Mouse (Mus musculus): Measurements from ENCODE around the gene 4930438A08Rik.
"Not testable (repeated sequence)": the region's sequence is repeated elsewhere in the genome, so short reads cannot be mapped to it uniquely, and the experiment has no call there.

4930438A08Rik gene

DNA sequence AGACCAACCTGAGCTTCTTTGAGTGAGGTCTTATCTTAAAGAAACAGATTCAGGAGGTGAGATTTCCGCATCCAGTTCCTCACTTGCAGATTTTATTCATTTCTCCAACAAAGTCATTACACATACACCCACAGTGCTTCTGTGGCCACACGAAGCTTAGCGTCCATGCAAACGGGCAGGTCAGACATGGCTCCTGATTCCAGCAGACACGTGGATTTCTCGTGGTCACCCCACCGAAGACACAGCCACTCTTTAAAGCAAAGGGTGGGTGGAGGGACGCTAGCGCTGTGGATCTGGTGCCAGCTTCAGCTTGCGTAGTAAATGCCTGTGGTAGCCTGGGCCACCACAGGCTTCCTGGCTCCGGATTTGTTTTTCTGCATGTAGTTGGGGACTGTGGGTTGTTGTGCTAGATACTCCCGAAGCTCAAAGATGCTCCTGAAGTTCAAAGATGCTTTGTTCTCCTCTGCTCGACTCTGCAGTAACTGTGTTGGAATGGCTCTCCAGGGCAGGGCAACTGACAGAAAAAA, 7.4 kb downstream of the 4930438A08Rik start:
- DNase-seq (ENCODE audit: low spot score in 2 of 2), result no peak

DNA sequence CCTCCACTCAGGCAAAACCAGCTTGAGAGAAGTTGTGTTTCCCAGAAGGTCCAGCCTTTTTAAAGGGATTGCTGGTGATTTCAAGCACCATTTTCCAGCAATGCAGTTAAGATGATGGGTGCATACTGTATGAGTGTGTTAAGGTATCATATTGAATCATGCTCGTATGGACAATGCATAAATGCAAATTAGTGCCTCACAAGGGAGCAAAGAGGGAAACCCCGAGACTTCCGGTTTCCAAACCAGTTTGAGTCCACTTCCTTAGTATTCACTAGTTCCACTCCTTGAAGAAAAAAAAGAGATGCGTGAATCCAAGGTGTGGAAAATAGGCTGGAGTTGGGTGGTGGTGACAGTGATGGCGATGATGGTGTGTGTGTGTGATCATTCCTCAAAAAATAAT, 7.9 kb downstream of the 4930438A08Rik start:
- no peak for DNase-seq (ENCODE audit: low spot score in 2 of 2)

DNA sequence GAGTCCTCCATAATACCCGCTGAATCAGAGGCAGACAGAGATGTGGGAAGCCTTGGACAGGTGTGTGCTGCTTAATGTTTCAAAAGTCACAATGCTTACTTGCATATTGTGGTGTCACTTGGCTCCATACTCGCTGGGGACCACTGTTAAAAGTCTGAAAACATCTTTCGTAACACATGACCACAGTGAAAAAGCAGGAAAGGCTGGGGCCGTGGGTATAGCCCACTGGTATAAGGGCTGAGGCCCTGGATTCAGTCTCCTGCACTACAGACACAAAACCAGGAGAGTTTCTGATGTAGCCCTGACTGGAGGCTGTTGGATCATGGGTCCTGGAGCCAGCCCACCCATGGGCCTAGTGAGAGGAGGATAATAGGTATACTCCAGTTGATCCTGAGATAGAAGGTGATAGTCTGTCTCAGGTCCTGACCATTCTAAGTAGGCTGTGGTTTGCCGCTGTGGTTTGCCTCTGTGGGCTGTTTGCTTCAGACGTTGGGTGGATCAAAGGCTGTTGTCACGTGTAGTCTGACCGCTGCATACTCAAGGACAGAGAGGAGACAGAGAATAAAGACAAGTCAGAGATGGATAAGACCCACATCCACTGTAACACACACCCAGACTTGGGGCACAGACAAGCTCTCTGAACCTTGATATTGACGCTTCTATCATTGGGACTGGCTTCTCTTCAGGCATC, 15.5 kb downstream of the 4930438A08Rik start:
- no peak for DNase-seq (ENCODE audit: low spot score in 2 of 2)

DNA sequence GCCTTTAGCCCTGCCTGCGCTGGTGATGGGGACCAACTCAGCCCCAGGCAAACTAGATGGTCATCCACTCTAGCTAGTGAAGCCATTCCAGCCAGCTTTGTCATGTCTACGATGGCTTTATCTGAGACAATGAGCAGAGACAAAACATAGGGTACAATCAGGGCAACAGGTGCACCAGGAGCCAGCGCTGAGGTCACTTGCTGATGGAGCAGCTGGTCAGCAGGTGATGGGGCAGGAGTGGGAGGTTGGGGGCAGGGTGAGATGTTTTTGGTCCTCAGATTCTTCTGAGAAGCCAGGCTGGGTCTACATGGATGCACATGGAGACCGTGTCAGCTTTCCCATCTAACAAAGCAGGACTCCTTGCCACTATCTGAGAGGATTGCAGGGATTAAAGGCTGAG, 16.2 kb downstream of the 4930438A08Rik start:
- DNase-seq (ENCODE audit: low spot score in 2 of 2), result no peak

DNA sequence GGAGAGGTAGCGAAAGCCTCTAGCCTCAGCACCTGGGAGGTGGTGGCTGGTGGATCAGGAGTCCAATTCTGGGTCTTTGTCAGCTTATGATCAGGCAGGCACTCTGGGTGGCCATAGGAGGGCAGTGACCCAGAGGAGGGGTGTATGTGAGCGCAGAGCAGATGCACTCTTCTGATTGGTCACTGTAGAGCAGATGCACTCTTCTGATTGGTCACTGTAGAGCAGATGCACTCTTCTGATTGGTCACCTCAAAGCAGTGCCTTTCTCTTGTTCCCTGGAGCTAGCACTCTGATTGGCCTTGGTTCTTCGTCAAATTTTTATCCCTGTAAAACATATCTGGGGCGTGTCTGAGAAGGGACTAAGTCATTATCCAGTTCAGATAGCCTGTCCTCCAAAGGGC, 18.2 kb downstream of the 4930438A08Rik start:
- no peak for DNase-seq (ENCODE audit: low spot score in 2 of 2)

DNA sequence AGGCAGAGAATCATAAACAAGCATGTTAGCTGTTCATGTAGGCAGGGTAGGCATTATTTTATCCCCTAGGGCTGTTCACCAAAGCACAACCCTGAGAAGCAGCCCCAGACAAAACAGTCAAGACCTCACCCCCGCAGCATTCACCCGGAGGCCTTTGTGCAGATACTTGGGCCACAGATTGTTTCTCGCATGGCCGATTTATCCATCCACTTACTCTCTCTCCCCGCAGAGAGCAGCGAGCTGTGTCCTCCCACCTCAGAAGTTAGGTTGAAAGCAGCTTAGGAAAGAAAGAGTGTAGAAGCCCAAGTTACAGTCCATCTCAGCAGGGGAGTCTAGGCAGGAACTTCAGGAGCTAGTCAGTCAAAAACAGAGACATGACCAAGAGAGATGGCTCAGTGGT, 22.8 kb downstream of the 4930438A08Rik start:
- no peak for DNase-seq (ENCODE audit: low spot score in 2 of 2)

DNA sequence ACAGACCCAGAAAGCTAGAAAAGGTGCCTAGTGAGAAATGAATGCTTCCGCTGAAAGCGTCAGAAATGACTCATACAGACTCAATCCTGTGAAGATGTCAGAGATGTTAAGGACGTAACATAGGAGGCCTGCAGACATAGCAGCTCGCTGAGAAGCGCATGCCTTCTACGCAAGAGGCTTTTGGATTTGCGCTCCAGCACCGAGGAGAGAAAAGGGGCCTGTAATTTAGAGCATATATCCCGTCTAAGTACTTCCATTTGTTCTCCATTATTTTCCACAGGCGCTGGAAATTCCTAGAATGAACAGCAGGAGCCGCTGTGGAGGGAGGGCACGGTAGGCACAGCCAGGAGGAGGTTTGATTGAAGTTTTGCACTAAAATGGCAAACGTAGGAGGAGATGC, 26.5 kb downstream of the 4930438A08Rik start:
- peak; percentile 68 to 69 for DNase-seq (ENCODE audit: low spot score in 2 of 2)

DNA sequence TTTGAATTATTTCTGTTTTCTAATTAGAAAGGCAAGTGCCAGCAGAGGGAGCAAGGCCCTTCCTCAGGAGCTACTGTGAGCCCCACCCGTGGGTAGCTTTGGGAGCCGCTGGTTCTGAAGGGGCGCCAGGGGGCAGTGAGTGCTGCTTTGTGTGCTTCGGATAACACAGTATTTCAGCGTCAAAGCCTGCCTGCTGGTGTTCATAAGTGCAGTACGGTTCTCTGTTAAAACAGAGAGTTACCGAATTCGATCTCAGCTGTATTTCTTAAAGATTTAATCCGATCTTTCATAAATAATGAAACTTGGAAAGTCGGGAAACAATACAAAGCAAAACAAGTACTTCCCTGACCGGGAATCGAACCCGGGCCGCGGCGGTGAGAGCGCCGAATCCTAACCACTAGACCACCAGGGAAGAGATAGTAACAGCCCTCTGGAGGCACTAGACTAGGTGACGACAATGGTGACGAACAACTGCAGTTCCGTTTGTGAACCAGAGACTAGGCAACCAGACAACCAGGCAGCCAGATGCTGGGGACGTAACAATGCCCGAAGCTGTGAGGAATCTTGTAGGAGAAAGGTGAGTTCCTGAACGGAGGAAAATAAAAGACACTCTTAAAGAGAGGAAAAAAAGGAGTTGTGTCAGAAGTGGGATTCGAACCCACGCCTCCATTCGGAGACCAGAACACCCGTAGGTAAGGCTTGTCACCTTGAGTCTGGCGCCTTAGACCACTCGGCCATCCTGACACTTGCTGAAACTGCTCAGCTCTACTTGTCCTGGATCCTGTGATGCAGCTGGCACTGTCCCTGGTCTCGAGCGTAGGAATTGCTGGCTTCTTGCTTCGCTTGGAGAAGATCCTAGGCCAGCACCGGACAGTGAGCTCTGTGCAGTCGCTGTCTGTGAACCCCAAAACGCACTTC, 27.5 kb downstream of the 4930438A08Rik start:
- DNase-seq (ENCODE audit: low spot score in 2 of 2), result peak; percentile 100

DNA sequence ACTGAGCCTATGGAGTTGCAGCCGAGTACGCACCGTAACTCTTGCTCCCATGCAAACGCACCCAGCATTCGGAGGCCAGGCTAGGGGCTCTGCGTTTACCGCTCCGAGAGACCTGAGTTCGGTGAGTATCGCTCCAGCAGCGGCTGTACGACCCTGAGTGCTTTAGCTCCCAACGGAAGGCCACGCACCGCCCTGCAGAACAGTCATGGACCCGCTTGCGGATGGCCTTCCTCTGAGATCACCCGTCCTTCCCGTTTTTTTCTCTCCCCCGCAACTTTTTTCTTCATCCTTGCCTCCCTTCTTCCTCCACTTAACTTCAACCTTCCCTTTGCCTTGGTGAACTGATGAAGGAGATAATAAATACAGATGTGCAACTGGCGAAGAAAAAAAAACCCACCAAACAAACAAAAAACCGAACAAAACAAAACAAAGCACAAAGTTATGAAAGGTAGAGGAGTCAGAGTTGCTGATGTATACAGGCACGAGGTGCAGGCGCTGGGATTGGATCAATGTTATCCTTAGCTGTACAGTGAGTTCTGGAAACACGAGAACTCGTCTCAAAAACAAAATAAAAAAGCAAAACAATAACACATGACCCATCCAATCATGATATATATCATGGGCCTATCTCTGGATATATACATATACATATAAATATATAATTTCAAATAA, 28.3 kb downstream of the 4930438A08Rik start:
- DNase-seq (ENCODE audit: low spot score in 2 of 2), result no peak

DNA sequence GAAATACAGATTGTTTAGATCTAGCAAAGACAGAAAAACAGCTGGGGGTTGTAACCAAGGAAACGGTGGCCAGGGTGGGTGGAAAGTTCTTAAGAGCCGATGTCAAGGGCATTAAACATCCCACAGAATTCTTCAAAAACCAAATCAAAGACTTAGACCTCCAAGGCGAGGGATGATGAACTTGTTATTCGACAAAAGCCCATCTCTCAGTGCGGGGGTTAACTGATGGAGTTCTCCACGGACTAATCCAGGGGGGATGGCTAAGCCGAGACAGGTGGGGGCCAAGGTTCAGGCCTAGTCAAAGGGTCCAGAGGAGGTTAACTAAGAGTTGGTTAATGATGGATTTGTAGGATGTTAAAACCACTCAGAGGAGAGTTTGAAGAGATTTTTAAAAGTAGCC, 29.0 kb downstream of the 4930438A08Rik start:
- DNase-seq (ENCODE audit: low spot score in 2 of 2), result no peak

DNA sequence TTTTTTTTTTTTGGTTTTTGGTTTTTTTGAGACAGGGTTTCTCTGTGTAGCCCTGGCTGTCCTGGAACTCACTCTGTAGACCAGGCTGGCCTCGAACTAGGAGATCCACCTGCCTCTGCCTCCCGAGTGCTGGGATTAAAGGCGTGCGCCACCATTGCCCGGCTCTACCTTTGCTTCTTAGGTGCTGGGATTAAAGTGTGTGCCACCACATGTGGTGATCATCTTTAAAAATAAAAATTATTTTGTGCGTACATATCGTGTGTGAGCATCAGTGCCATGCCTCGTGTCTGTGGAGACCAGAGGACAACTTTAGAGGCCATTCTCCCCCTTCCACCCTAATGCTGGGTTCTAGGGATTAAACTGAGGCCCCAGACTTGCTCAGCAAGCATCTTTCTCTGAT, 30.7 kb downstream of the 4930438A08Rik start:
- not testable (repeated sequence) for DNase-seq (ENCODE audit: low spot score in 2 of 2)

DNA sequence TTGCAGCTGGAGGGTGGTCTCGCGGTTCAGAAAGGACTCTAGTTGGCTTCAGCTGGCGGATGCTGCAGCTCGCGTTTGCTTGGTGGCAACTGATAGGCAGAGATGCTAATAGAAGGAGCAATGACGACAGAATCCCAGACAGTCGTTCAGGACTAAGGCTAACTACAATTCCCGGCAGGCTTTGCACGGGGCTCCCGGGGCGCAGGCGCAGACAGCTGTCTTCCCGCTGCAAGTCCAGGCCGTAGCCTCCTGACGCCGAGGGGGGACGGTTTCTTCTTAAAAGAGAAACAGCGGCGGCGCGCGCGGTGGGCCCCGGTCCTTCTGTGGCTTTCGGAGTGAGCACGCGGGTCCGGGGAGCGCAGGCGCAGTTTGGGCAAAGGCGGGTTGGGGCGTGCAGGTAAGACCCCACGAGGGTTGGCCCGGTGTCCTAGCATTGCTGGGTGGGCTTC, 32.3 kb downstream of the 4930438A08Rik start, which contains the start of gene Zfp692:
Gene Zfp692, plus strand, starts transcription at position 210 of the 449 bp plus-strand sequence.
- peak; percentile 87 to 92 for DNase-seq (ENCODE audit: low spot score in 2 of 2)

DNA sequence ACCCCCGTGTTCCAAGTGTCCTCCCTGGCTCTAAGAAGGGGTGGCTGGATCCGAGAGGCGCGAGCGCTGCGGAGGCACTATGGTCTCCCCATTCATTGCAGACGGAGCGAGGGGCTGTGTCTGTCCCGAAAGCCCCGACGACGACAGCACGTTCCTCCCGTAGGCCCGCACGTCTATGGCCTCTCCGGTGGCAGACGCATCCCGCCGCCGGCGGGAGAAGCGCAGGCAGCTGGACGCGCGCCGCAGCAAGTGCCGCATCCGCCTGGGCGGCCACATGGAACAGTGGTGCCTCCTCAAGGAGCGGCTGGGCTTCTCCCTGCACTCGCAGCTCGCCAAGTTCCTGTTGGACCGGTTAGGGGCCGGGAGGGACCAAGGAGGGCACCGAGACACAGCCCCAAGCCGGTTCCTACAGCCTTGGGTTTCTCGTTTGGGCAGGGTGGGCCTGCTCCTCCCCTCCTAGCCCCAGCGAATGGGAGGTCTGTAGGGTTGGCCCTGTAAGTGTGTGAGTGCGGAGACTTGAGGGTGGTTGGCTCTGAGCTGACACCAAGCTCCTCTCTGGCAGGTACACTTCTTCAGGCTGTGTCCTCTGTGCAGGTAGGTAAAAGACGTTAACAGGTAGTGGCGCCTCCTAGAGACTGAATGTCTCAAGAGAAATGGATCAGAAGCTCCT, 32.9 kb downstream of the 4930438A08Rik start:
- peak; percentile 34 to 36 for DNase-seq (ENCODE audit: low spot score in 2 of 2)

DNA sequence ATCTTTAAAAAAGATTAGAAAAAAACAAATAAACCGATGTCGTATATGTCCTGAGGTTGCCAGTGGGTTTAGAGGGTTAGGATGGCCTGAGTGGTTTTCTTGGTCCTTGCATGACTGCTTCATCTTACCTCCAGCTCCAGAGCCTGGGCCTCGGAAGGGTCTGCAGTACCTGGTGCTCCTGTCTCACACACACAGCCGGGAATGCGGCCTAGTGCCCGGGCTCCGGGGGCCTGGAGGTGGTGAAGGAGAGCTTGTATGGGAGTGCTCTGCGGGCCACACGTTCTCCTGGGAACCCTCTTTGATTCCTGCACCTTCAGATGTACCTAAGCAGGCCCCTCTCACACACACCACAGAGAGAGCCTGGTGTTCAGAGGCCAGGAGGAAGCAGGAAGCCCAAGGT, 34.1 kb downstream of the 4930438A08Rik start:
- DNase-seq (ENCODE audit: low spot score in 2 of 2), result no peak

DNA sequence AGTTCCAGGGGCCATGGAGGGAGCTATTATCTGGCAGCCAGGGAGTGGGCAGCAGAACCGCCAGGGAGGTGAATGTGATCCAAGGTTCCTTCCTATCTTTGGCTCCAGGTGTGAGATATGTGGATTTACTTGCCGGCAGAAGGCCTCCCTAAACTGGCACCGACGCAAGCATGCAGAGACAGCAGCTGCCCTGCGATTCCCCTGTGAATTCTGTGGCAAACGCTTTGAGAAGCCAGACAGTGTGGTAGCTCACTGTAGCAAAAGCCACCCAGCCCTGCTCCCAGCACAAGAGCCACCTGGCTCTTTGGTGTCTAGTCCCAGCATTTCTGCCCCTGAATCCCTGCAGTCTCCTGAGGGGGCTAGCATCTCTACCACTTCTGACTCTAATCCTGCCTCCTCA, 39.5 kb downstream of the 4930438A08Rik start:
- DNase-seq (ENCODE audit: low spot score in 2 of 2), result no peak

DNA sequence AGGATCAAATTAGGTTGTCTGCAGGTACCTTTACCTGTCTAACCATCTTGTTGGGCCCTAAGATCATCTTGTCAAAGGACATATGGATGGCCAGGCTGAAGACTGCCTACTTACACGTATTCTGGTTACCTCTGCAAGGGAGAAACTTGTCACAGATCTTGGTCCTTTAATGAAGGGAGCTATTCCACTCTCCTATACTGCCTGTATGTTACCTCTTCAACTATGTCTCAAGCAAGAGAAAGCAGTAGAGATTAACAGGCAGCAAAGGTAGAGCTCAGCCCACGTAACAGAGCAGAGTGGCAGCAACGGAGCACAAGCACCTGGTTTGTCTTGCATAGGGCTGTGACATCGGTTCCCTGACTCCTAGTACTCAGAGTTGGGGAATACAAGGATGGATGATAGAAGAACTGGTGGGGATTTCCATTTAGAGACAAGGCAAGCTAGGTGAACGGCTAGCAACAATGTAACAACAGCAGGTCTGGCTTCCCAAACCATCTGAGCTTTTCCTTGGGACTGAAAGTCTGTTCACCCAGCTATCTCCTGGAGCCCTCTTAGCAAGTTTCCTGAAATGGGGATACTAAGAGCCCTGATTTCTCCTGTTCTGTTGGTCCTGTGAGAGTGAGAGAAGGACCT, 41.1 kb downstream of the 4930438A08Rik start:
- DNase-seq (ENCODE audit: low spot score in 2 of 2), result no peak

DNA sequence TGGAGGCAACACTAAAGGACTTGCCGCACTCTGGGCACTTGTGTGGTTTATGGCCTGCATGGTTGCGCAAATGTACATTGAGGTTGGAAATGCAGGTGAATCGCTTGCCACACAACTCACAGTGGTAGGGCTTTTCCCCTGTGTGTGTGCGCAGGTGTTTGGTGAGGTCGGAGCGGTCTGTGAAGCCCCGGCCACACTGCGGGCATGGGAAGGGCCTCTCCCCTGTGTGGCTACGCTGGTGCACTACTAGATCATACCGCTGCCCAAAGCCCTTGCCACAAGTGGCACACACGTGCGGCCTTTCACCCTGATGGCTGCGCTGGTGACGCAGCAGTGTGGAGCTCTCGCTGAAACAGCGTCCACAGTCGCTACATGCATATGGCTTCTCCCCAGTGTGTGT, 41.7 kb downstream of the 4930438A08Rik start:
- no peak for DNase-seq (ENCODE audit: low spot score in 2 of 2)

DNA sequence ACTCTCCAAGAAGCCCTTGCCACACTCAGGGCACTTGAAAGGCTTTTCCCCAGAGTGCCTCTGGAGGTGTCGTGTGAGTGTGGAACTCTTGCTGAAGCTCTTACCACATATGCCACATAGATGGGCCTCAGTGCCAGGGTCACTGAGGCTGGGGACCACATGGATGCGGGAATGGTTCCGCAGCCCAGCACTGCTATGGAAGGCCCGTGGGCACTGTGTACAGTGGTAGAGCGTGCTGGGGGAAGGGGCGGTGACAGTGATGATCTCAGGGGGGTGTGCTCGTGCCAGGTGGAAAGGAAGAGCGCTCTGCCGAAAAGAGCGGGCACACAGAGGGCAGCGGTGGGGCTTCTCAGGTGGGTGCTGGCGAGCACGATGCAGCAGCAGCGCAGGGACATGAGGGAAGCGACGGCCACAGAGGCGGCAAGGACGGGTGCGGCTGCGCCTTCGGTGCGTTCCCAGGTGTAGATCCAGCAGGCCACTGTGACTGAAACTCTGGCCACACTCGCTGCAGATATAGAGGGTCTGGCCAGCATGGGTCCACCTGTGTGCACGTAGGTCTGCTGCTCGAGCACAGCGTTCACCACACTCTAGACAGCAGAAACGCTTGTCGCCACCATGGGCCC, 42.3 kb downstream of the 4930438A08Rik start:
- DNase-seq (ENCODE audit: low spot score in 2 of 2), result no peak

DNA sequence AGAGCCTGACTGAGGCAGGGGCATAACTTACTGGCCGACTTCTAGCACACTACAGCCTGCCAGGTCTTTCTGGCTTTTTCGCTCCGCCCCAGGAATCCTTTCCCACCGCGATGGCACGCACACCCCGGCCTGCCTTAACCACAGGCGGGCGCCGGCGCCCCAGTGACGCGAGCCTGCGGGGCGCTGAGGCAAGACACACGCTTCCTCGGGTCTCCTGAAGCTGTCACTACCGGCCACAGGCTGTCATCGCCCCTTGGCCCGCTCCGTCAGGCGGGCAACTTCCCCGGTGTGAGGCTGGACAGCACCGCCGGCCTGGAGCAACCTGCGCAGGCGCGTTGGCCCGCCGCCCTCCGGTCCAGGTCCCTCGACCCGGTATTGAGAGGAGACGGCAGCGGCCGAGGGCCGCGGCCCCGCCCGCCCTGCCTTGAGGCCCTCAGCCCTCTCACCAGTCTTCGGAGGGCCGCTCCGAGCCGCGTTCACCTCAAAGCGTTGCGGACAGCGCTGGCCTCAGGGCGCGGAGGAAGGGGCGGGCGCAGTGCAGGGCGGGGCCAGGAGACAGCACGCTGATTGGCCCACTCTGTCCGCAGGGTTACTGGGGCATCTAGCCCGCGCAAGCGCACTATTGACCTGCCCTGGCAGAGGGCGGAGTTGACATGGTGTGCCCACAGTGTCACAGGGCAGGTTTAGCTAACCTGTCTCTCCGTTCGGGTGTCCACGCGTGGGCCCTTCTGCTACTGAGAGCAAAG, 48.4 kb downstream of the 4930438A08Rik start:
- peak; percentile 94 to 95 for DNase-seq (ENCODE audit: low spot score in 2 of 2)
